Mouse (Mus musculus): ENCODE data around the gene Otx1.
A peak's percentile ranks its signal among the peaks of the same experiment; 100 is the strongest.

DNA sequence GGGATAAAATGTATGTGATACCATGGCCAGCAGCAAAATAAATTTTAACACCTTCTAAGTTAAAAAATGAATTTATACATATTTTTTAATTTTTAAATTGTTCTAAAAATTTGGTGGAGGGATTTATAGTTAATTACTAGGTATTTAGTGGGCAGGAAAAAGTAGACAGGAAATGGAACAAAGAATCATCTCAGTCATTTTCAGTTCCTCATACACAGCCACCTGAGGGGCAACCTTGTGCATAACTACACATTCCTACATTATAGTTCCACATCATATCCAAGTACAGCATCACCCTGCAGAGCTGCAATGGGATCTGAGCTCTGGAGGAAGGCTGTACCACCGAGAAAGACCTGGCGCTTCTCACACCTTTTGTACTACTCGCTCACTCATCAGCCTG is 33.8 kb downstream of the Otx1 start:
- TF ChIP-seq NELFE (IDR thresholded peaks at IDR 0.05; ENCODE audit: low read depth, low read length) (no peak), CTCF (conservative IDR thresholded peaks at IDR 0.05 in 1 of 2, IDR thresholded peaks at IDR 0.05 in 1 of 2; ENCODE audit: low read depth in 2 of 2, low read length in 2 of 2) (no peak), MXI1 (IDR thresholded peaks at IDR 0.05; ENCODE audit: low read depth, low read length) (no peak), POLR2A (IDR thresholded peaks at IDR 0.05; ENCODE audit: low read depth, low read length) (no peak), EP300 (IDR thresholded peaks at IDR 0.05; ENCODE audit: low read length) (peak; percentile 100), MAX (IDR thresholded peaks at IDR 0.05; ENCODE audit: low read length) (no peak), TCF12 (IDR thresholded peaks at IDR 0.05; ENCODE audit: low read depth, low read length) (peak; percentile 80), USF2 (conservative IDR thresholded peaks at IDR 0.05; ENCODE audit: low read depth, low read length) (no peak), USF1 (IDR thresholded peaks at IDR 0.05; ENCODE audit: low read depth, low read length) (no peak)
